Mouse (Mus musculus) heart, embryonic 16.5 days (tissue): ENCODE measurements around the gene Ephb2. TPM values are rescaled to one million over a fixed set of nuclear protein-coding genes. Genes with fewer than 3 reads are reported as not detected.
A peak's percentile ranks its signal among the peaks of the same experiment; 100 is the strongest.

Source experiments
- ATAC-seq: fragments of 200-750 bp; cut with Nextera tagmentation; replicated peaks from 2 replicates; pipeline ENCODE4 v1.8.0; 2017; ENCODE audit warnings: moderate number of reproducible peaks; ENCODE audit not compliant: insufficient read depth, low FRiP score; ENCODE audit errors: extremely low read depth
- H3K27ac ChIP-seq: fragments of 300-500 bp; sonication (generic); 2 replicates; pipeline ENCODE4 v1.5.1; 2014; ENCODE audit warnings: mild to moderate bottlenecking, low read length, control low read depth, moderate library complexity
- H3K27me3 ChIP-seq: fragments of 300-500 bp; sonication (generic); 2 replicates; pipeline ENCODE4 v1.6.1; 2014; ENCODE audit warnings: low read length, mixed read lengths; ENCODE audit not compliant: control insufficient read depth, insufficient read depth
- H3K36me3 ChIP-seq: fragments of 300-500 bp; sonication (generic); 2 replicates; pipeline ENCODE4 v1.6.1; 2014; ENCODE audit not compliant: control insufficient read depth, insufficient read depth
- H3K4me1 ChIP-seq: fragments of 300-500 bp; sonication (generic); 2 replicates; pipeline ENCODE4 v1.6.1; 2014; ENCODE audit warnings: low read length, mixed read lengths; ENCODE audit not compliant: control insufficient read depth, insufficient read depth
- H3K4me2 ChIP-seq: fragments of 300-500 bp; sonication (generic); 2 replicates; pipeline ENCODE4 v1.6.1; 2014; ENCODE audit warnings: low read depth, mild to moderate bottlenecking, control low read depth, low read length
- H3K4me3 ChIP-seq: fragments of 300-500 bp; sonication (generic); 2 replicates; pipeline ENCODE4 v1.5.1; 2014; ENCODE audit warnings: mild to moderate bottlenecking, control low read depth, low read length
- H3K9ac ChIP-seq: fragments of 300-500 bp; sonication (generic); 2 replicates; pipeline ENCODE4 v1.6.1; 2014; ENCODE audit warnings: low read length, control low read depth
- H3K9me3 ChIP-seq: fragments of 300-500 bp; sonication (generic); replicated peaks from 2 replicates; pipeline ENCODE4 v1.6.1; 2016; ENCODE audit warnings: low read length; ENCODE audit not compliant: control insufficient read depth
- WGBS: fragments of 180-500 bp; shearing (Covaris S2); extraction: QIAGEN DNeasy Blood & Tissue Kit; methylation state at CpG from one replicate; pipeline ENCODE4 v1.1.7; 2014; 5-methylcytosine and 5-hydroxymethylcytosine counted together
- polyA plus RNA-seq: library from polyadenylated mRNA; unstranded; fragments of >200 nt; fragmentation: Nextera tagmentation; extraction: Ambion mirVana; gene quantifications from 2 replicates; pipeline ENCODE4 v1.2.1, GENCODE M21; 2015

The Ephb2 gene
- polyA plus RNA-seq, 1 experiment from 2014 or later: 0.70 TPM

DNA sequence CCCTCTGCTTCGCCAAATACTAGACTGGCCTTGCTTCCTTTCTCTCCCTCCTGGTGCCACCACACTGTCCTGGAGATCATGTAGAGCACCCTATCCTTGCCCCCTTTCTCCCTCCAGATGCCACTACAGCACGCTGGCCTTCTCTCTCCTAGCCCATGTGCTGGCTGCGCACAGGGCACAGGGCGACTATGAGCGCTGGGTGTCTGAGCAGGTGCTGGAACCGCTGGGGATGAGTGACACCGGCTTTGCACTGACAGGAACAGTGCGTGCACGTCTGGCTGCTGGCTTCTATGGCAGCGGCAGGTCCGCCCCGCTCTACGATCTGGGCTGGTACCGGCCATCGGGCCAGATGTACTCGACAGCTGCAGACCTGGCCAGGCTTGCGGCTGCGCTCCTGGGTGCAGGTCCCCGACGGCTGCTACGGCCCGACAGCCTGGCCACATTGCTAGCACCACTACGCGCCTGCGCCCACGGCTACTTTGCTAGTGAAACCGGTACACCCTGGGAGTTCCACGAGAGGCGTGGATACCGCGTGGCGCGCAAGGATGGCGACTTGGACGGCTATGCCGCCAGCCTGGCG is 198.7 kb downstream of the Ephb2 start:
- 0 out of 2 replicates have a peak, but pooled peaks have one; percentile 10 for ATAC-seq
- 17% methylated on average over 37 of the region's 37 CpGs for WGBS
- H3K4me2 ChIP-seq: peak overlapping the region; percentile 92

DNA sequence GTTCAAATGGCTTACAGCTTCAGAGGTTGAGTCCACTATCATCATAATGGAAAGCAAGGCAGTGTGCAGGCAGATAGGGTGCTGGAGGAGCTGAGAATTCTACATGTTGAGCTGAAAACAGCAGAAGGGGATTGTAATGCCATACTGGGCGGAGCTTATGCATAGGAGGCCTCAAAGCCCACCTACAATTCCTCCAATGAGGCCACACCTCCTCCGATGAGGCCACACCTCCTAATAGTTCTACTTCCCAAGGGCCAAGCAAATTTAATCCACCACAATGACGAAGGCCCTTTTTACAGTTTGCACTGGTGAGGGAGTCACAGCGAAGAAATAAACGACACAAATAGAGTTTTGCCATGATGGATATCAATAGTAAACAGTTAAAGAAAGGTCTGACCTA is 199.3 kb downstream of the Ephb2 start:
- Histone ChIP-seq H3K9ac (no peak overlapping the region), H3K36me3 (no peaks in the 10 kb centered on the region), H3K4me2 (no peak overlapping the region), H3K9me3 (no peaks in the 10 kb centered on the region), H3K27ac (no peak overlapping the region), H3K27me3 (peaks cover 34% of the 10 kb centered on the region), H3K4me3 (no peak overlapping the region), H3K4me1 (peaks cover 8% of the 10 kb centered on the region)
- 52% methylated on average over 5 of the region's 5 CpGs for WGBS
- no peak for ATAC-seq

More for the DNA sequence above, 198.7 kb downstream of the Ephb2 start:
- no peak overlapping the region for H3K27ac ChIP-seq
- H3K9ac ChIP-seq: peak overlapping the region; percentile 60
- H3K36me3 ChIP-seq: no peaks in the 10 kb centered on the region
- H3K4me3 ChIP-seq: peak overlapping the region; percentile 60
- peaks cover 8% of the 10 kb centered on the region for H3K4me1 ChIP-seq
- H3K9me3 ChIP-seq: no peaks in the 10 kb centered on the region
- peaks cover 34% of the 10 kb centered on the region for H3K27me3 ChIP-seq

DNA sequence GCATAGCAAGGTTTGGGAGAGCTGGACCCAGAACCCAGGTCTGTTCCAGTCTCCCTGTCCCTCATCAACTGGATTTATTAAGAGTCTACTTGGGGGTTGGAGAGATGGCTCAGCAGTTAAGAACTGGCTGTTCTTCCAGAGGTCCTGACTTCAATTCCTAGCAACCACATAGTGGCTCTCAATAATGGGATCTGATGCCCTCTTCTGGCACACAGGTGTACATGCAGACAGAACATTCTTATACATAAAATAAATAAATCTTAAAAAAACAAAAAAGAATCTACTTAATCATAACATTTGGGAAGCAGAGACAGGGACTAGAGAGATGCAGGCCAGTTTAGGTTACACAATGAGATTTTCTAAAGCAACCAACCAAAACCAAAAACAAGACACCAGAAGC is 199.8 kb downstream of the Ephb2 start:
- ATAC-seq: no peak
- Histone ChIP-seq H3K9me3 (no peaks in the 10 kb centered on the region), H3K4me1 (peaks cover 12% of the 10 kb centered on the region), H3K9ac (no peak overlapping the region), H3K4me2 (no peak overlapping the region), H3K4me3 (no peak overlapping the region), H3K27me3 (peaks cover 34% of the 10 kb centered on the region), H3K36me3 (no peaks in the 10 kb centered on the region), H3K27ac (no peak overlapping the region)

DNA sequence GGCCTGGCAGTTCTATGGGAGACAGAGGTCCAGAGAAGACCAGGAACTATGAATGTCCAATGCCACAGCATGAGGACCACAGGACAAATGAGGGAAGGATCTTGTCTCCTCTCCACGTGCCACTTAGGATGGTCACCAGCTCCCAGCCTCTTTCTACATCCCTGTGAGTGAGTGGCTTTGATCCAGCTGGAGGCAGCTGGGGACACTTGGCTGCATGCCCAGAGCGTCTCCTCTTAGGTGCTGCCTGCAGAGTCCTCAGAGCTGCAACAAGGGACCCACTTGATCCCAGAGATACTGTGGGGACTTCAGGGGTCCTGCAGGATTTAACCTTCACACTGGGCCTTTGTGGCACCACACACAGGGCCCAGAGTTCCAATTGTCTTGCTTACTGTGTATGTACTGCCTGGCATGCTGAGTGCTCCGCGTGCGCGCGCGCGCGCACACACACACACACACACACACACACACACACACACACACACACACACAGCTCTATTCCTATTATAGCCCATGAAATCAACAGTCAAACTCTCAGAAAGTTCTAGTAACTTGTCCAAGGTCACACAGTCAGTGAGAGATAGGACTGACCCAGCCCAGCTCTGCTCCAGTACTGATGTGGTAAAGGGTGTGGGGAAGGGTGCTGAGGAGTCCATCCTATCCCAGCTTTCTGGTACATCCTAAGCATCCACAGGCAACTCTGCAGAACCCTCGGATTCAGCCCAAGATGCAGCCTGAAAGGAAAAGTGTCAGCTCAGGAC is 204.4 kb downstream of the Ephb2 start:
- 70% methylated on average over 11 of the region's 11 CpGs for WGBS
- H3K27me3 ChIP-seq: peaks cover 2% of the 10 kb centered on the region
- no peak overlapping the region for H3K4me3 ChIP-seq
- H3K36me3 ChIP-seq: no peaks in the 10 kb centered on the region
- no peak overlapping the region for H3K4me2 ChIP-seq
- ATAC-seq: peak; percentile 85
- H3K4me1 ChIP-seq: peaks cover 7% of the 10 kb centered on the region
- no peaks in the 10 kb centered on the region for H3K9me3 ChIP-seq
- H3K9ac ChIP-seq: no peak overlapping the region
- H3K27ac ChIP-seq: no peak overlapping the region

DNA sequence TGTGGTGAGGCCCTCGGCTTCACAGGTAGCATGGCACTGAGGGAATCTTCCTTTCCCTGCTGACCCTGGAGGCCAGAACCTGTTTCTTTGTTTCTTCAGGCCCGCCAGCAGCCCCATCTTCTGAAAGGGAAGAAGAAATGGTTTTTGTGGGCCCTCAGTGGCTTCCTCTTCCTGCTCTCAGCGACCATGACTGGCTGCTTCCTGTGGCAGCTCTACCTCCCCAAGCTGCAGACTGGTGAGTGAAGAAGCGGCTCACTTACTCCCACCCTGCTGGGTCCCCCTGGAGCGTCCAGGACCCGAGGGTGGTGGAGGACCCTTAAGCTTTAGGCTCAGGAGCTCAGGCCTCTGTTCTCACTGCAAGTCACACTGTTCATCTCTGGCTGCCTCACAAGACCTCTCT is 209.2 kb downstream of the Ephb2 start:
- no peak overlapping the region for H3K27ac ChIP-seq
- H3K36me3 ChIP-seq: no peaks in the 10 kb centered on the region
- H3K27me3 ChIP-seq: no peaks in the 10 kb centered on the region
- no peak overlapping the region for H3K9ac ChIP-seq
- no peak overlapping the region for H3K4me2 ChIP-seq
- no peak for ATAC-seq
- no peaks in the 10 kb centered on the region for H3K9me3 ChIP-seq
- H3K4me1 ChIP-seq: peaks cover 7% of the 10 kb centered on the region
- H3K4me3 ChIP-seq: no peak overlapping the region
- 58% methylated on average over 6 of the region's 6 CpGs for WGBS

DNA sequence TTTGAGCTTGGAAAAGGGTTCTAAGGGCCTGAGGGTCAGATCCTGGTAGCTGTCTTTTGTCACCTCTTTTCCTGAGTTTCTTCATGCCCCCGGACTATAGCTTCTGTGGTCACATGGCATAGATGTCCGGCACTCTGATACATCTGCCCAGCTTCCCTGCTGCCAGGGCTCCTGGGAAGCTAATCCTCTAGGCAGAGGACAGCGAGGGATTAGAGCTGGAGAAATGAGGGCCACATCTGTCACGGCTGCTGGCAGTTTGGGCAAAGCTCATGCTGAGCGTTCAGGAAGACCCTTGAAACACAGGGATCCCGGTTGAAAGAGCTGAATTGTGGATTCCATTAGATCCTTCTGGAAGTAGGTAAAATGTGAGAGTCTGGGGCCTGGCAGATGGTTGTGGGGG is 213.4 kb downstream of the Ephb2 start, which contains the start of gene Lactbl1:
Gene Lactbl1, plus strand, starts transcription at position 234 of the 400 bp plus-strand sequence.
- H3K9me3 ChIP-seq: no peaks in the 10 kb centered on the region
- 35% methylated on average over 6 of the region's 6 CpGs for WGBS
- no peak within 1 kb of the TSS for H3K9ac ChIP-seq
- no peak within 1 kb of the TSS for H3K27ac ChIP-seq
- H3K27me3 ChIP-seq: no peaks in the 10 kb centered on the region
- no peaks in the 10 kb centered on the region for H3K36me3 ChIP-seq
- ATAC-seq: no peak
- no peak within 1 kb of the TSS for H3K4me3 ChIP-seq
- H3K4me1 ChIP-seq: no peaks in the 10 kb centered on the region; the same call in 1 of the 2 replicates
- H3K4me2 ChIP-seq: no peak within 1 kb of the TSS

DNA sequence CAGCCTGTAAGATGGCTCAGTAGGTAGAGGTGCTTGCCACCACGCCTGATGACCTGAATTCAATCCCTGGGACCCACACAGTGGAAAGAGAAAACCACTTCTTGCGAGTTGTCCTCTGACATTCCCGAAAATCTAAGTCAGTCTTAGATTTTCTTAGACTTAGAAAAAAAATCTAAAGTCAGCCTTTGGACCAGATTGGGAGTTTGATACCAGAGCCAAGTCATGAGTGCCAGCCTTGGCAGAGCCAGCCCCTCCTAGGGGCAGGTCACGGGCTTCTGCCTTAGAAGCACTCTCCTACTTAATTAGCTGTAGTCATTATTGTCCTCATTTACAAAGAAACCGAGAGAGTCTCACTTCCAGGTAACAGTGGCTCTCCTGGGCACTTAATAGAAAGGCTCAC is 213.8 kb downstream of the Ephb2 start:
- H3K4me1 ChIP-seq: no peaks in the 10 kb centered on the region; the same call in 1 of the 2 replicates
- H3K4me3 ChIP-seq: no peak overlapping the region
- H3K4me2 ChIP-seq: no peak overlapping the region
- no peaks in the 10 kb centered on the region for H3K36me3 ChIP-seq
- ATAC-seq: no peak
- no peak overlapping the region for H3K27ac ChIP-seq
- H3K9ac ChIP-seq: no peak overlapping the region
- H3K27me3 ChIP-seq: no peaks in the 10 kb centered on the region
- WGBS: 53% methylated on average over 5 of the region's 5 CpGs
- no peaks in the 10 kb centered on the region for H3K9me3 ChIP-seq

DNA sequence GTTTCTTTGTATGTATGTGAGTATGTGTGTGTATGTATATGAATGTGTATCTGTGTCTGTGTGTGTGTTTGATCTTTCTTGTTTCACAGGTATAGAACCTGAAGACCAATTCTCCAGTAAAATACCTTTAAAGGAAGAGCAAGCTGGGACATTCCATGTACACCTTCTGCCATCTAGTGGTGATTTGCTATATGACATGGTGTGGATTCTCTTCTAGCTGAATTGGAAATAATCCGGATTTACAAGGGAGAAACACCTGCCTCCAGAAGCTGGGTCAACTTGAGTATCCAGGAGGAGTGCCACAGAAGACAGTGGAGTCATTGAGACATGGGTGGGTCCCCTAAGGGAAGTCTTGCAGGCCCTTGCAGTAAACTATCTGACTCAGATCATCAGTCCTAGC is 214.5 kb downstream of the Ephb2 start:
- WGBS: 0% methylated on average over 1 of the region's 1 CpGs
- H3K9me3 ChIP-seq: no peaks in the 10 kb centered on the region
- no peak overlapping the region for H3K9ac ChIP-seq
- no peaks in the 10 kb centered on the region for H3K27me3 ChIP-seq
- no peak overlapping the region for H3K4me3 ChIP-seq
- H3K4me2 ChIP-seq: no peak overlapping the region
- H3K27ac ChIP-seq: no peak overlapping the region
- no peak for ATAC-seq
- H3K36me3 ChIP-seq: no peaks in the 10 kb centered on the region
- no peaks in the 10 kb centered on the region; the same call in 1 of the 2 replicates for H3K4me1 ChIP-seq

DNA sequence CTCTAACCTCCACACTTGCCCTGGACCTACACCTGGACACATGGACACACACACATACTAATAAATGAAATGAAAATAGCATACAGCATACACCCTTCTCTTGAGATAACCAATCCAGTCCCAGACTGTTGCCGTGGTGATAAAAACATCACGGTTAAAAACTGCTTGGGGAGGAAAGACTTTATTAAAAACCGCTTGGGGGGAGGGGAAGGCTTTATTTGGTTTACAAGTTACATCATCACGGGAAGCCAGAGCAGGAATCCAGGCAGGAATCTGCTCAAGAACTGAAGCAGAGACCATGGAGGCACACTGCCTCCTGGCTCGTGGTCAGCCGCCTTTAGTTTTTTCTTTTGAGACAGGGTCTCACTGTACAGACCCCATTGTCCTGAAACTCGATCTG is 222.1 kb downstream of the Ephb2 start:
- Histone ChIP-seq H3K4me1 (no peaks in the 10 kb centered on the region), H3K27ac (no peak overlapping the region), H3K36me3 (no peaks in the 10 kb centered on the region), H3K9me3 (no peaks in the 10 kb centered on the region), H3K27me3 (no peaks in the 10 kb centered on the region), H3K4me3 (no peak overlapping the region), H3K4me2 (no peak overlapping the region), H3K9ac (no peak overlapping the region)
- 62% methylated on average over 7 of the region's 7 CpGs for WGBS
- ATAC-seq: no peak
